Mouse (Mus musculus): ENCODE data around the gene Cyp4f18. TPM values are rescaled to one million over a fixed set of nuclear protein-coding genes. Genes with fewer than 3 reads are reported as not detected.

Gene Cyp4f18
- total RNA-seq (2023), result 100 to 1,000 TPM; 261 to 276 TPM

DNA sequence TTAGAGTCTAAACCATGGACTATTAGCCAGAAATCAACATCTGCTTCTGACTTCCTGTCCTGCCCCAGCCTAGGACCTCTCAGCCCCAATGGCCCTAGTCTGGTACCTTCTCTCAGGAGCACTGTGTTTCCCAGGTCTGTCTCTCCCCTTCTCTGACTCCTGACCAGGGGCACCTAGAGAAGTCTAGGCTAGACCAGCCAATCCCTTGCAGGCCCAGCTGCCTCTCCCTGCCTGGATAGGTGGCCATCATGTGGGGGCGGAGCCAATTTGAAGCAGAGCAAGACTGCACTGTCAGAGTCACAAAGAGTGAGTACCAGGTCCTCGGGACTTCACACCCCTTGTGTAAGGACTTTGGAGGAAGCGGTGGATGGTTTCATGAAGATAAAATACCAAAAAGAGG, at the start of gene Cyp4f18:
Cyp4f18 (minus strand) TSS at position 154 of the 400 bp plus-strand sequence.

DNA sequence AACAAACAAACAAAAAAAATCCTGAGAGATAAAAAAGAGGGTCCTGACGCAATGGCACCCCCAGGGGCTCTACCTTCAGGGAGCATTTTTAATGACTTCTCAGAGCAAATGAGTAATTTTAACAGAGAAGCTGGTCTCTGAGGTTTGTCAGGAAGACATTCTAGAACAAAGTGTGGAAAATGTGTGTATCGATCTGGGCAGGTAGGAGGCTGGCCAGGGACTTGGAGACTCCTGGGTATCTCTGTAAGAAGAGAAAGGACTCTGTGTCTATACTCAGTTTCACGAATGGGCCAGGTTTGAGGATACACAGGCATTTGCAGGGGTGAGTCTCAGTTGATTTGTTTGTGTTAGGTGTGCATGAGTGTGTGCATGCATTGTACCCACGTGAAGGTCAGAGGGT, 31.5 kb upstream of the Cyp4f18 start, which contains the start of gene Olfr372:
Olfr372 (plus strand) TSS at position 301 of the 400 bp plus-strand sequence.

DNA sequence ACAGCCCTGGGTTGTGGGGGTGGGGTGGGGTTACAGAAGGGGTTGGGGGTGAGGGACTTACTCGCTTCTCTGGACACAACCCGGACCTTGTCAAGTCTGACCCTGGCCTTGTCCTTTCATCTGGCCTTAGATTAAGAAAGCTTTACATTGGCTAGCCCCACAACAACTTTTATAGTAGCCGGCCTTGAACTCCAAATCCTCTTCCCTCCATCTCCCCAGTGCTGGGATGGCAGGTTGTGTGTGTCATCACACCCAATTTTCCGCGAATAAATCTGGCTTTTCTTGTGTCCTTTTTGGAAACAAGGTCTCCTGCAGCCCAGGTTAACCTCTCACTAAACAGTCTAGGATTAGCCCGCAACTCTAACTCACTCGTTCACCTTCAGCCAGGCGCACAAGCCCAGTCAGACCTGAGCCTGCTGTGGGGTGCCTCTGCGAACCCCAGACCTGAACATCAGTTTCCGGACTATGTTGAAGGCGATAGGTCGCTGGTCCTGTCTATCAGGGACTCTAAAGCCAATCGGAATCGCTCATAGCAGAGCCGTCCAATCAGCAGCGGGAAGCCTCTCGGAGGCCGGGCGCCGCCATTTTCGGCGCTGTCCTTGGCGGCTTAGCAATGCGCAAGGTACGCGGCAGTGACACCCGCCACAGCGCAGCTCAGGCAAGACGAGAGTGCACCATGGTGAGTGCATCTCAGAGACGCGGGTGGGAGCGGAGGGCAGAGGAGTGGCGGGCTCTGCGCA, 58.8 kb downstream of the Cyp4f18 start, which contains the start of gene Zfp961:
Zfp961 (plus strand) TSS at position 557 of the 740 bp plus-strand sequence.

Other genes with a start within 250 kb of the Cyp4f18 start
- gene Zfp709, start 127.6 kb downstream of the Cyp4f18 start, total RNA-seq (2023), result 1 to 10 TPM; 2.7 to 5.1 TPM
- gene Zfp882, start 101.0 kb downstream of the Cyp4f18 start, total RNA-seq (2023), result 1 to 10 TPM; 1.1 to 4.2 TPM
- 1 to 10 TPM; 7.0 TPM for gene Zfp617, start 101.0 kb downstream of the Cyp4f18 start, total RNA-seq (2023)
- gene Zfp961, start 58.6 kb downstream of the Cyp4f18 start, total RNA-seq (2023), result 1 to 10 TPM; 7.5 to 9.4 TPM
- 1 to 10 TPM in 1 of 2 experiments, under 1 TPM in 1; 0.51 to 1.2 TPM for gene Olfr372, start 31.6 kb upstream of the Cyp4f18 start, total RNA-seq (2023)
- gene Olfr373, start 73.6 kb upstream of the Cyp4f18 start, total RNA-seq (2023), result under 1 TPM; 0.67 to 0.77 TPM
- gene Olfr374, start 97.4 kb upstream of the Cyp4f18 start, total RNA-seq (2023), result under 1 TPM; 0.18 to 0.73 TPM
- gene Tpm4, start 125.3 kb upstream of the Cyp4f18 start, total RNA-seq (2023), result 100 to 1,000 TPM; 197 to 224 TPM
- 100 to 1,000 TPM; 114 to 132 TPM for gene Rab8a, start 151.6 kb upstream of the Cyp4f18 start, total RNA-seq (2023)
- 10 to 100 TPM; 14.7 to 16.8 TPM for gene Hsh2d, start 180.0 kb upstream of the Cyp4f18 start, total RNA-seq (2023)
- under 1 TPM in 1 of 2 experiments, not detected in 1; 0.29 TPM for gene Cib3, start 203.2 kb upstream of the Cyp4f18 start, total RNA-seq (2023)
- gene Gm11034, start 204.0 kb upstream of the Cyp4f18 start, total RNA-seq (2023), result not detected
- 100 to 1,000 TPM; 100 to 104 TPM for gene Fam32a, start 210.1 kb upstream of the Cyp4f18 start, total RNA-seq (2023)
- gene Ap1m1, start 230.4 kb upstream of the Cyp4f18 start, total RNA-seq (2023), result 100 to 1,000 TPM; 146 to 149 TPM

Measured in neutrophil, adult 59 days (primary cell).